Mouse (Mus musculus) limb, embryonic 14.5 days (tissue): ENCODE results near the gene Gm20388. TPM values are rescaled to one million over a fixed set of nuclear protein-coding genes. Genes with fewer than 3 reads are reported as not detected.

Experiments
- ATAC-seq: fragments of 200-750 bp; cut with Nextera tagmentation; 2 replicates; pipeline ENCODE4 v1.8.0; 2017; ENCODE audit warnings: low read depth, moderate number of reproducible peaks, moderate TSS enrichment; ENCODE audit not compliant: low FRiP score
- DNase-seq: peaks from one replicate; pipeline ENCODE4 v3.0.0-alpha.2; 2015; ENCODE audit warnings: low spot score
- H3K27ac ChIP-seq: fragments of 300-500 bp; sonication (generic); replicated peaks from 2 replicates; pipeline ENCODE4 v1.5.1; 2014; ENCODE audit warnings: low read depth, mild to moderate bottlenecking, low read length, moderate library complexity, mixed read lengths
- H3K27me3 ChIP-seq: fragments of 300-500 bp; sonication (generic); 2 replicates; pipeline ENCODE4 v1.6.1; 2014; ENCODE audit warnings: low read length, mixed read lengths; ENCODE audit not compliant: control insufficient read depth, insufficient read depth
- H3K36me3 ChIP-seq: fragments of 300-500 bp; sonication (generic); 2 replicates; pipeline ENCODE4 v1.6.1; 2014; ENCODE audit warnings: mild to moderate bottlenecking, low read length, moderate library complexity, mixed read lengths; ENCODE audit not compliant: control insufficient read depth, insufficient read depth
- H3K4me1 ChIP-seq: fragments of 300-500 bp; sonication (generic); 2 replicates; pipeline ENCODE4 v1.6.1; 2014; ENCODE audit warnings: antibody characterized with exemption, low read length, mixed read lengths; ENCODE audit not compliant: control insufficient read depth, insufficient read depth
- H3K4me2 ChIP-seq: fragments of 300-500 bp; sonication (generic); replicated peaks from 2 replicates; pipeline ENCODE4 v1.6.1; 2014; ENCODE audit warnings: low read depth, mild to moderate bottlenecking, low read length, moderate library complexity; ENCODE audit not compliant: severe bottlenecking
- H3K4me3 ChIP-seq: fragments of 300-500 bp; sonication (generic); replicated peaks from 2 replicates; pipeline ENCODE4 v1.5.1; 2014; ENCODE audit warnings: low read length
- H3K9ac ChIP-seq: fragments of 300-500 bp; sonication (generic); 2 replicates; pipeline ENCODE4 v1.6.1; 2014; ENCODE audit warnings: mild to moderate bottlenecking, low read depth, low read length, moderate library complexity; ENCODE audit not compliant: severe bottlenecking
- H3K9me3 ChIP-seq: fragments of 300-500 bp; sonication (generic); 2 replicates; pipeline ENCODE4 v1.6.1; 2016; ENCODE audit warnings: low read length; ENCODE audit not compliant: control insufficient read depth
- POLR2A ChIP-seq: fragments of 200-500 bp; IDR thresholded peaks from 2 replicates; pipeline ENCODE4 v1.8.0; 2012; ENCODE audit warnings: inconsistent platforms, mild to moderate bottlenecking, moderate library complexity, borderline replicate concordance; ENCODE audit not compliant: insufficient read depth, insufficient read length; ENCODE audit errors: extremely low read depth
- WGBS: fragments of 180-500 bp; shearing (Covaris S2); extraction: QIAGEN DNeasy Blood & Tissue Kit; methylation state at CpG from one replicate; pipeline ENCODE4 v1.1.7; 2014; 5-methylcytosine and 5-hydroxymethylcytosine counted together
- polyA plus RNA-seq, 2 experiments: library from polyadenylated mRNA; depleted of rRNA in 1 of 2; stranded (reverse) in 1 of 2; unstranded in 1 of 2; fragments of >200 nt; fragmentation: Nextera tagmentation in 1 of 2; extraction: Ambion mirVana in 1 of 2; gene quantifications; 2 replicates each; pipeline versions ENCODE4 v1.2.1 to v1.2.3; 2012 to 2014

Gm20388 gene
- polyA plus RNA-seq, 2 experiments: 1.9 to 49.9 TPM

- ATAC-seq (no peak), DNase-seq (no peak)
- Histone ChIP-seq H3K27ac (no peak overlapping the region), H3K4me3 (no peak overlapping the region), H3K4me2 (no peak overlapping the region), H3K36me3 (peaks cover 40% of the 10 kb centered on the region), H3K9ac (no peak overlapping the region), H3K27me3 (peaks cover 10% of the 10 kb centered on the region), H3K4me1 (0 out of 2 replicates have a peak, but pooled peaks cover 3% of the 10 kb centered on the region), H3K9me3 (no peaks in the 10 kb centered on the region)
- 70% methylated on average over 5 of the region's 5 CpGs for WGBS
- TF ChIP-seq POLR2A: no peak
Measured at GRCm38 (mm10) chr8:123510819-123511218, 3600.2 kb downstream of the Gm20388 start.

DNA sequence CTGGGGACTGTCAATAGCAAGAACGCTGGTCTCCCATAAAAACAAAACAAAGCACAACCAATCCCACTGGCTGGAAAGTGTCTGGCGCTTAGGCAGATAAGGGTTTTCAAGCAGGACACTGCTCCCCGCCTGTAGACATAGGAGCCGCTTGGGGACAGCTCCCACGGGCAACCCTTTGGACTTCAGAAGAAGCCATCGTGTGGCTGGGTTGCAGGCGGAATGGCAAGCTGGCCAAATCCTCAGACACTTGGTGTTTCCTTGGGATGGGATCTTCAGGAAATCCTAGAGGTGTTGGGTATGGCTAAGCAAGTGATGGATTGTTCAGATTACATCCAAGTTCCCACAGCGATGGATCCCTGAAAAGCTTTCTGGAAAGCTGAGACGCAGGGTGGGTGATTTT, 3603.5 kb downstream of the Gm20388 start:
- H3K27me3 ChIP-seq: peaks cover 10% of the 10 kb centered on the region
- peaks cover 12% of the 10 kb centered on the region for H3K36me3 ChIP-seq
- peak overlapping the region; percentile 55 for H3K9ac ChIP-seq
- ATAC-seq (no peak), DNase-seq (no peak)
- peak overlapping the region; percentile 99 for H3K4me2 ChIP-seq
- peaks cover 6% of the 10 kb centered on the region; the same call in 1 of the 2 replicates for H3K4me1 ChIP-seq
- no peak overlapping the region for H3K27ac ChIP-seq
- peak overlapping the region; percentile 70 for H3K4me3 ChIP-seq
- TF ChIP-seq POLR2A: no peak
- no peaks in the 10 kb centered on the region for H3K9me3 ChIP-seq
- WGBS: 7% methylated on average over 9 of the region's 9 CpGs

DNA sequence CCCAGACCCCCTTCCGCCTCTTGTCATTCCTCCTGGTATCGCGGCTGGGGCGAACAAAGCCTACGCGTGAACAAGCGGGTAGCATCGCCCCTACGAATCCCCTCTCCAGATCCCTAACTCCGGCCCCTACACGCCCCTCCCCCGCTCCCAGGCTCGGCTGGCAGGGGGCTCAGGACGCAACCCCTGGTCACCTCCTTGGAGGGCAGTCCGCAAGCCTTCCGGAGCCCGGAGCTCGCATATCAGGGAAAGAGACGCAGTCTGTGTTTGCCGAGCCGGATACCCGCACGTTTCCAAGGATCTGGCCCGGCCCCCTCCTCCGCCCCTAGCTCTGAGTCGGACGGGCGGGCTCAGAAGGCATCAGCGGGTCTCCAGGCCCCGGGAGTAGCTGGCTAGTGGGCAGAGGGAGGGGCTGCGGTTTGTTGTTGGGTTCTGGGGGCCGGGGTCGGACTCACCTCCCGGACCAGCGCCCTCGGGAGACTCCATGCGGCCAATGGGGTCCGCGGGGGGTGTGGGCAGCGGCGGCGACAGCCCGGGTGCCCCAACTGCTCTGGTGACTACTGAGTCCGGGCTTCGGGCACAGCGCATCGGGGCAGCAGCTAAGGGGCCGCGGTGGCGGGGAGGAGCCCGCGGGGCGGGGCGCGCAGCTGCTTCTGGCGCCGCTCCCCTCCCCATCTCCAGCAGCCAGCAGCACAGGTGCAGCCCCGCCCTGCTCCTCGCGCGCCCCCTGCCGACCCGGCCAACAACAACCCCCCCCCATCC, 3604.3 kb downstream of the Gm20388 start, which contains the start of gene Dbndd1:
Gene Dbndd1 (minus strand): TSS at position 683 of the 759 bp plus-strand sequence.
- Histone ChIP-seq H3K4me2 (peak within 1 kb of the TSS; percentile 99), H3K36me3 (0 out of 2 replicates have a peak, but pooled peaks cover 4% of the 10 kb centered on the region), H3K9me3 (no peaks in the 10 kb centered on the region), H3K4me3 (peak within 1 kb of the TSS; percentile 70), H3K27ac (peak within 1 kb of the TSS; percentile 27; the same call in 1 of the 2 replicates), H3K4me1 (peaks cover 10% of the 10 kb centered on the region), H3K27me3 (peaks cover 10% of the 10 kb centered on the region), H3K9ac (peak within 1 kb of the TSS; percentile 55)
- TF ChIP-seq POLR2A: no peak
- ATAC-seq (peak; percentile 36), DNase-seq (peak; percentile 45)
- WGBS: 3% methylated on average over 35 of the region's 63 CpGs

GRCm38 (mm10) chr8:123515540-123515897, 3604.9 kb downstream of the Gm20388 start:
- DNase-seq (no peak), ATAC-seq (no peak)
- WGBS: 2% methylated on average over 10 of the region's 11 CpGs
- H3K4me2 ChIP-seq: peak overlapping the region; percentile 99
- H3K27ac ChIP-seq: no peak overlapping the region
- H3K27me3 ChIP-seq: peaks cover 10% of the 10 kb centered on the region
- 0 out of 2 replicates have a peak, but pooled peaks cover 2% of the 10 kb centered on the region for H3K36me3 ChIP-seq
- H3K9ac ChIP-seq: no peak overlapping the region
- no peak for TF ChIP-seq POLR2A
- H3K9me3 ChIP-seq: no peaks in the 10 kb centered on the region
- peak overlapping the region; percentile 70 for H3K4me3 ChIP-seq
- peaks cover 10% of the 10 kb centered on the region for H3K4me1 ChIP-seq

DNA sequence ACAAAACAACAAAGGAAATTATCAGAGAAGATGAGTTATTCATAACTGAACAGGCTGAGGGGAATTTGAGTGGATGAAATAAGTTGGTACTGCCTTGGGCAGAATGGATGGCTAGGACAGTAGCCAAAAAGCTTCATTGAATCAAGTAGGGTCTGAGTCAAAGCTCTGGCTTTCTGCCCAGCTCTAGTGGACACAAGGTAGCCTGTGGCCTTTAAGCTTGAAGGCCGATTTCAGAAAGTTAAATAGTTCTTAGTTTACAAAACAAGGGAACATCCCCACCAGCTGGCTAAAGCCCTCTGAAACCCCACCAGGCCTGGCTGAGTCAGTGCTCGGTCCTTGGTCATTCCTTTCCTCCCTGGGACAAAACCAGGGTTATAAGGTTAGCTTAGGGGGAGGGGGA, 3606.0 kb downstream of the Gm20388 start:
- WGBS: 38% methylated on average over 2 of the region's 2 CpGs
- Histone ChIP-seq H3K27ac (no peak overlapping the region), H3K9me3 (no peaks in the 10 kb centered on the region), H3K4me3 (no peak overlapping the region), H3K9ac (no peak overlapping the region), H3K36me3 (peaks cover 12% of the 10 kb centered on the region; the same call in 1 of the 2 replicates), H3K4me2 (no peak overlapping the region), H3K27me3 (peaks cover 10% of the 10 kb centered on the region), H3K4me1 (peaks cover 10% of the 10 kb centered on the region)
- ATAC-seq (no peak), DNase-seq (no peak)
- no peak for TF ChIP-seq POLR2A
